Mouse (Mus musculus) T-helper 1 cell (primary cell): ENCODE data around the gene 1700028P14Rik.

Source experiments
- in situ Hi-C: fragments of 300-600 bp; cut with MboI, MseI; formaldehyde crosslinking; loops from one replicate; pipeline ENCODE4 v1.15.1; 2025; ENCODE audit warnings: high pct_unique_total_duplicates

Gene 1700028P14Rik

GRCm38 (mm10) chr19:23609724-23610123 lies 42.9 kb downstream of the 1700028P14Rik start:
- in situ Hi-C loops = no loop called here

GRCm38 (mm10) chr19:23607951-23608350 lies 44.7 kb downstream of the 1700028P14Rik start:
- in situ Hi-C loops = no loop called here

- in situ Hi-C loops = no loop called here
Observed at GRCm38 (mm10) chr19:23594950-23595349, 57.7 kb downstream of the 1700028P14Rik start.

- in situ Hi-C loops = no loop called here
Observed at GRCm38 (mm10) chr19:23578606-23579355, 73.8 kb downstream of the 1700028P14Rik start.

- in situ Hi-C loops = no loop called here
Observed at GRCm38 (mm10) chr19:23576685-23577084, 75.9 kb downstream of the 1700028P14Rik start.

- in situ Hi-C loops = loop anchor here (5.0 kb wide), 1 partner anchor 106 kb away; no protein-coding TSS in a partner anchor
Observed at GRCm38 (mm10) chr19:23563693-23564092, 88.9 kb downstream of the 1700028P14Rik start.

- in situ Hi-C loops = loop anchor here (5.0 kb wide), 1 partner anchor 105 kb away; no protein-coding TSS in a partner anchor
Observed at GRCm38 (mm10) chr19:23562588-23562987, 90.0 kb downstream of the 1700028P14Rik start.

- in situ Hi-C loops = loop anchor here (5.0 kb wide), 1 partner anchor 105 kb away; no protein-coding TSS in a partner anchor
Observed at GRCm38 (mm10) chr19:23562061-23562460, 90.6 kb downstream of the 1700028P14Rik start.

- in situ Hi-C loops = no loop called here
Observed at GRCm38 (mm10) chr19:23553450-23553849, 99.2 kb downstream of the 1700028P14Rik start.

GRCm38 (mm10) chr19:23545604-23546003 lies 107.0 kb downstream of the 1700028P14Rik start:
- in situ Hi-C loops = no loop called here

- in situ Hi-C loops = no loop called here
Observed at GRCm38 (mm10) chr19:23543244-23544004, 109.2 kb downstream of the 1700028P14Rik start.

- in situ Hi-C loops = no loop called here
Observed at GRCm38 (mm10) chr19:23542759-23543158, 109.9 kb downstream of the 1700028P14Rik start.

GRCm38 (mm10) chr19:23535700-23536099 lies 116.9 kb downstream of the 1700028P14Rik start:
- in situ Hi-C loops = no loop called here

- in situ Hi-C loops = no loop called here
Observed at GRCm38 (mm10) chr19:23531899-23532298, 120.7 kb downstream of the 1700028P14Rik start.

- in situ Hi-C loops = no loop called here
Observed at GRCm38 (mm10) chr19:23523711-23524110, 128.9 kb downstream of the 1700028P14Rik start.

GRCm38 (mm10) chr19:23521831-23522230 lies 130.8 kb downstream of the 1700028P14Rik start:
- in situ Hi-C loops = no loop called here

GRCm38 (mm10) chr19:23521071-23521470 lies 131.5 kb downstream of the 1700028P14Rik start:
- in situ Hi-C loops = no loop called here

- in situ Hi-C loops = no loop called here
Observed at GRCm38 (mm10) chr19:23520629-23521028, 132.0 kb downstream of the 1700028P14Rik start.

- in situ Hi-C loops = no loop called here
Observed at GRCm38 (mm10) chr19:23518477-23518876, 134.1 kb downstream of the 1700028P14Rik start.

- in situ Hi-C loops = no loop called here
Observed at GRCm38 (mm10) chr19:23511303-23511702, 141.3 kb downstream of the 1700028P14Rik start.
